Comparison of ENCODE assay signal across 9 mouse cellular contexts in the genomic region with DNA sequence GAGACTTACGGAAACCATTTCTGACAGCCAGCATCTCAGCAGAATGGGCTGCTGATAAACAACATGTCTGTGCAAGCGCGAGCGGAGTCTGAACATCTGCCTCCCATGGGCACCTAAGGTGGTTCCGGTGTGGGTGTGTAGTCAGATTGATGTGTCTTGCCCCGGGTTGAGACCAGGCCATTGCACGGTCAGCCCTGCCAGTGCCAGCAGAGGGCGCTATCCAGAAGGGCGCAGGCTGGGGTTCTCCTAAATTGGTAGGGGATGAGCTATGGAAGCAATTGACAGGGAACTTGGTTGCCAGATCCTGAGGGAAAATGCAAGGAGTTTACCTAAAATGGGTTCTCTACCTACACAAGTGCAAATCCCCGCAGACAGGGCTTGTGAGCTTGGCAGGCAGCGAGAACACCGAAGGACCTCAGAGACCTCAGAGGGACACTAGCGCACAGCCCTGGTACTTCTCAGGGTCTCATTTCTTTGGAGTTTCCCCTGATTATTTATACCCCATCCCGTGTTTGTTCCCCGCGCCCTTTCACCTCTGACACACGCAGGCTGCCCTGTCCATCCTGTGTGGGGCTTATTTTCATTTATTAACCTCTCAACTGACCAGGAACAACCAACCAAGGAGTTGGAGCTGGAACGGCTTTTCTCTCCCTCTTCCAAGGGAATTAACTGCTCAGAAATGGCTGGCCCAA.
DNase-seq lines count a peak whose midpoint lies in the region; ATAC-seq and TF ChIP-seq lines count a peak whose summit lies in the region.
"Had no signal": no experiment of that assay in that cellular context is flagged by ENCODE, and none has a peak within 500 bp of the region (broad histone marks: within the 10 kb centered on the region; RNA-seq: fewer than 3 reads in every experiment).

No protein-coding gene starts in this region.

- no peak for ATAC-seq in heart, embryonic 12.5 days (ENCODE audit: insufficient number of reproducible peaks, low FRiP score)
- ATAC-seq in activated CD4-positive, CD25-positive, alpha-beta regulatory T cell, adult 4 months = no peak

- no peaks in the 10 kb centered on the region for H3K27me3 ChIP-seq in heart, adult 2 months (ENCODE audit: control insufficient read depth, insufficient read depth, low read length)
- H3K27me3 ChIP-seq in heart, embryonic 12.5 days (replicated peaks) = no peaks in the 10 kb centered on the region
- H3K27me3 ChIP-seq: lung, embryonic 15.5 days had no signal

- H3K27ac ChIP-seq in heart, adult 2 months = no peak overlapping the region
- no peak overlapping the region for H3K27ac ChIP-seq in heart, embryonic 12.5 days (ENCODE audit: poor library complexity, severe bottlenecking)
- no peak overlapping the region for H3K27ac ChIP-seq in embryonic fibroblast, embryonic 13.5 days (ENCODE audit: insufficient read depth, low read length)
- H3K27ac ChIP-seq: lung, embryonic 15.5 days had no signal

- H3K9ac ChIP-seq in heart, adult 2 months (ENCODE audit: low read depth, low read length) = no peak overlapping the region
- no peak overlapping the region for H3K9ac ChIP-seq in heart, embryonic 12.5 days
- H3K9ac ChIP-seq: lung, embryonic 15.5 days had no signal

- no peak for TF ChIP-seq POLR2A in heart, adult 2 months (IDR thresholded peaks at IDR 0.05; ENCODE audit: insufficient read depth, low read depth, low read length)
- TF ChIP-seq POLR2A in embryonic fibroblast, embryonic 13.5 days (IDR thresholded peaks at IDR 0.05; ENCODE audit: low read depth, low read length) = no peak

- no peaks in the 10 kb centered on the region for H3K79me2 ChIP-seq in heart, adult 2 months (replicated peaks; ENCODE audit: control insufficient read depth, insufficient read depth, low read length)

- TF ChIP-seq EP300 in heart, adult 2 months (IDR thresholded peaks at IDR 0.05; ENCODE audit: insufficient read depth, low read depth, low read length) = no peak

- peak; percentile 66 for TF ChIP-seq CTCF in heart, adult 2 months (IDR thresholded peaks at IDR 0.05)
- peak; percentile 35; the same call in 1 of the 2 replicates for TF ChIP-seq CTCF in embryonic fibroblast, embryonic 13.5 days (IDR thresholded peaks at IDR 0.05; ENCODE audit: borderline replicate concordance, insufficient read depth, low read length)

- intact Hi-C loops in heart, adult 2 months (cut with DNase I) = loop anchor here (5.0 kb wide), 3 partner anchors 78 to 188 kb away; no protein-coding TSS in a partner anchor

- no peak overlapping the region for H3K4me2 ChIP-seq in heart, embryonic 12.5 days
- H3K4me2 ChIP-seq: lung, embryonic 15.5 days had no signal

- DNase-seq in heart, adult 2 months = peak in 1 of 2 experiments; percentile 15
- peak; percentile 19 for DNase-seq in thymus, postnatal 14 days
- DNase-seq in thymus, adult 18-20 months = no peak
- peak; percentile 26 to 41 for DNase-seq in lung, postnatal 4 days
- DNase-seq in urinary bladder, postnatal 10 days (ENCODE audit: low spot score) = no peak

- no peaks in the 10 kb centered on the region for H3K9me3 ChIP-seq in heart, embryonic 12.5 days (replicated peaks)
- H3K9me3 ChIP-seq: lung, embryonic 15.5 days had no signal

- WGBS in heart, adult 2 months = 88% methylated on average over 18 of the region's 18 CpGs
- whole genome bisulfite sequencing in heart, embryonic 12.5 days = 78% methylated on average over 18 of the region's 18 CpGs

- H3K4me1 ChIP-seq in heart, adult 2 months (ENCODE audit: control insufficient read depth, insufficient read depth, low read length) = peaks cover 1% of the 10 kb centered on the region
- H3K4me1 ChIP-seq in heart, embryonic 12.5 days (replicated peaks) = peaks cover 78% of the 10 kb centered on the region
- no peaks in the 10 kb centered on the region for H3K4me1 ChIP-seq in embryonic fibroblast, embryonic 13.5 days (ENCODE audit: control insufficient read depth, insufficient read depth, low read length)

- H3K36me3 ChIP-seq in heart, adult 2 months (ENCODE audit: control insufficient read depth, insufficient read depth, low read length) = no peaks in the 10 kb centered on the region
- no peaks in the 10 kb centered on the region for H3K36me3 ChIP-seq in heart, embryonic 12.5 days
- H3K36me3 ChIP-seq: lung, embryonic 15.5 days had no signal

- no peak overlapping the region for H3K4me3 ChIP-seq in heart, adult 2 months
- H3K4me3 ChIP-seq in heart, embryonic 12.5 days = no peak overlapping the region
- no peak overlapping the region for H3K4me3 ChIP-seq in embryonic fibroblast, embryonic 13.5 days (ENCODE audit: insufficient read depth, low read length)
- H3K4me3 ChIP-seq: lung, embryonic 15.5 days had no signal

Comparison
In these comparisons a context has a peak if more than half of its experiments do, and no peak if none do; other contexts are left out.
1. DNase-seq: peak in thymus, postnatal 14 days (single experiment) and lung, postnatal 4 days (2 of 2); none in thymus, adult 18-20 months (0 of 2) and urinary bladder, postnatal 10 days (single experiment).